Mouse (Mus musculus) fat pad, adult 2 months (tissue): ENCODE measurements around the gene Tmprss11c.
"Not testable (repeated sequence)": the region's sequence is repeated elsewhere in the genome, so short reads cannot be mapped to it uniquely, and the experiment has no call there.

Experiments
- DNase-seq: peaks from one replicate; pipeline ENCODE4 v3.0.0-alpha.2; 2011; ENCODE audit warnings: low read depth, low spot score; ENCODE audit errors: extremely low read depth

Tmprss11c gene

GRCm38 (mm10) chr5:86289208-86289607, at the start of gene Tmprss11c:
Tmprss11c (minus strand) TSS chr5:86289308.
- DNase-seq: no peak

GRCm38 (mm10) chr5:86318018-86318956, 29.2 kb upstream of the Tmprss11c start:
- DNase-seq: not testable (repeated sequence)

- DNase-seq: no peak
Measured at GRCm38 (mm10) chr5:86306116-86306515, 17.0 kb upstream of the Tmprss11c start.

GRCm38 (mm10) chr5:86303877-86304276, 14.8 kb upstream of the Tmprss11c start:
- DNase-seq: no peak

GRCm38 (mm10) chr5:86246559-86246958, 42.5 kb downstream of the Tmprss11c start:
- no peak for DNase-seq

GRCm38 (mm10) chr5:86244880-86245279, 44.2 kb downstream of the Tmprss11c start:
- DNase-seq: no peak

- no peak for DNase-seq
Measured at GRCm38 (mm10) chr5:86244275-86244674, 44.8 kb downstream of the Tmprss11c start.

GRCm38 (mm10) chr5:86227156-86227853, 61.8 kb downstream of the Tmprss11c start:
- DNase-seq: peak; percentile 3

GRCm38 (mm10) chr5:86197801-86198200, 91.3 kb downstream of the Tmprss11c start, which contains the start of gene Gnrhr:
Gnrhr (minus strand) TSS chr5:86197901.
- DNase-seq: no peak

- no peak for DNase-seq
Measured at GRCm38 (mm10) chr5:86191356-86191755, 97.8 kb downstream of the Tmprss11c start.

- DNase-seq: no peak
Measured at GRCm38 (mm10) chr5:86190770-86191169, 98.3 kb downstream of the Tmprss11c start.

GRCm38 (mm10) chr5:86190290-86190689, 98.8 kb downstream of the Tmprss11c start:
- DNase-seq: no peak

GRCm38 (mm10) chr5:86187441-86187840, 101.7 kb downstream of the Tmprss11c start:
- no peak for DNase-seq
